Mouse (Mus musculus) testis, postnatal 10 days (tissue): Measurements from ENCODE around the gene Chrnb1.

Source experiments
- DNase-seq: peaks from one replicate; pipeline ENCODE4 v3.0.0; 2021; ENCODE audit warnings: low spot score

Gene Chrnb1

DNA sequence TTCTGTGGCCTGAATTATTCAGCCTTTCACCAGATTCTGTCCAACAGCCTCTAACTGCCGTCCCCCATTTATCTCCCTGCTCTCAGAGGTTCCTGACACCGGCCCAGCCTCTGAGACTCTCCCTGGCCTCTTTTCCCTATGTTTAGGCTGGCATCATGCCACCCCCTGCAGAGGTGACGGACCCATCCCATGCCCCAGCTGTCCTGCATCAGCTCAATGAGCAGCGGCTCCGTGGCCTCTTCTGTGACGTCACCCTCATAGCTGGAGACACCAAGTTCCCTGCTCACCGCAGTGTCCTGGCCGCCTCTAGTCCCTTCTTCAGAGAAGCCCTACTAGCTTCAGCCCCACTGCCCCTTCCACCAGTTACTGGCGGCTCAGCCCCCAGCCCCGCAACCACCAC, 20.0 kb downstream of the Chrnb1 start:
- DNase-seq: no peak

DNA sequence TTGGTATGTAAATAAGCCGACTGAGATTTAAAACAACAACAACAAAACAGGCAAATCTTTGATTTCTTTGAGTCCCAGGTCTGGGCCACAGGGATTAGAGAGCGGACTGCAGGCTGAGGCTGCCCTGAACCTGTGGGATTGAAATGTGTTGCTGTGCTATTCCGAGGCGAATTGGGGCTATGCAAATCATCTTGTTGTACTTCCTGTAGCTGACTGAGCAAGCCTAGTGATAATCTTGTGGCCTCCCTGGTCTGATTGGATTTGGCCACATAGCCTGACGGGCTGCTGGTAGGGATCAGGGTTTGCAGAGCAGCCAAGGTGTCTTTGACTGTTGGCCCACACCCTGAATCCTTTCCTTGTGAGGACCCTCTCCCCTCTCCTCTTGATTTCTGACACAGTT, 20.8 kb downstream of the Chrnb1 start:
- DNase-seq: no peak

DNA sequence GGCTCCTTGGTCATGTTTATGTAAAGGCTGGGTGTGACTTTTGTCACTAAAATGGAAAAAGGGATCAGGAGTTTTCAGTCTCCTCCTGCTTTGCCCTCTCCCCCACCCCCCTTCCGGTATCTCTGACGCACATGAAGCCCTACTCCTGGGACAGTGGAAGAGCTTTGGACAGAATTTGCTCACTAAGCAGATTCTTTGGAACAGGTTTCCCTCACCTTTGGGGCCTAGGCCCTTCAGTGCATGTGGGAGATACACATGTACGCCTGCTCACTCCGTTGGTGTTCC, 28.2 kb downstream of the Chrnb1 start:
- DNase-seq: no peak

DNA sequence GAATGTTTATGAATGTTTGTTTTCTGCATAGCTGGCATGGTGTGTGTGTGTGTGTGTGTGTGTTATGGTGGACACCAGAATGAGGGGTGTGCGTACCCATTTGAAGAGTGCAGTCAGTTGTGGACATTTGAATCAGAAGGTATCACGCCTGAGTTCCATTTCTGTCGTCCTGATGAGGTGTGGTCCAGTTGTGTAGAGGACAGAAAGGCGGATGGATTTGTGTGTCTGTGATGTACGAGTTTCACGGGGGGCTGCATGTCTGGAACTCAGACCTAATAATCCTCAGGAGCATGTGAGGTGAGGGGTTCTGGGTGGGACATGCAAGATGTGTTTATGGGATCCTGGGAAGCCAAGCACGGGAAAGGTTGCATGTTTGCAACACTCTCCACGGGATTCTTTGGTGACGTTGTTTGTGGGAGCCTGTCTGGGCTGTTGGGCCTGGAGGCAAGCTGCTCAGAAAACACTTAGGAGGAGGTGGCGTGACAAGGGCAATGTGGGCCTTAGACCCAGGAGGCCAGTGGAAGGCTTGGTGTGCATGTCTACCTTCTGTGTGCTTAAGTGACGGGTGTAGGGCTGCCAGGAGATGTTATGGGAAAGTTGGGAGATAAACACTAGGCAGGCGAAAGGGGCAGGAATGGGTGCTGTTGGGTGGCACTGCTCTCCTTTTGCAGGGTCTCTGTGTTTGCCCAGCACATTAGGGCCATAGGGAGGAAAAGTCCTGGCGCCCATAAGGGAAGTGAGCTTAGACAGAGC, 28.7 kb downstream of the Chrnb1 start:
- DNase-seq: no peak

DNA sequence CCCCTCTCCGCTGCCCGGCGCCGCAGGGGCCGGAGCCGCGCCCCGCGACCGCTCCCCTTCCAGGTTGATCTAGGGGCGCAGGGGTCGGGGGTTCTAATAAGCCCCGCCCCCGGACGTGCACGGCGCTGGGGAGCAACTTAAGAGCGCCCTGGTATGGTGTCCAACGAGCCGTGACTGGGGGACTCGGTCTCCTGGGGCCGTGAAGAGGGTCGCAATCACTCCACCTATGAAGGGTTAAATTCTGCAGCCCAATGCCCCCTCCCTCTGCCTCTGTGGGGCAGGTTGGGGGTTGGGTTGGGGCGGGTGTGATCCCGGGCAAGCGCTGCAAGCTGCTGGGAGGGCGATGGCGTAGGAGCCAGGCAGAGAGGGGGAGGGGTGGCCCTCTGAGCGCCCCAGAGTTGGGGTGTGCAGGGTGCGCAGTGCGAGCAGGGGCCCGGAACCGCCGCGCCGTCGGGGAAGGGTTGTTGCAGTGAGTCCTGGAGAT, 29.6 kb downstream of the Chrnb1 start:
- peak; percentile 82 for DNase-seq

DNA sequence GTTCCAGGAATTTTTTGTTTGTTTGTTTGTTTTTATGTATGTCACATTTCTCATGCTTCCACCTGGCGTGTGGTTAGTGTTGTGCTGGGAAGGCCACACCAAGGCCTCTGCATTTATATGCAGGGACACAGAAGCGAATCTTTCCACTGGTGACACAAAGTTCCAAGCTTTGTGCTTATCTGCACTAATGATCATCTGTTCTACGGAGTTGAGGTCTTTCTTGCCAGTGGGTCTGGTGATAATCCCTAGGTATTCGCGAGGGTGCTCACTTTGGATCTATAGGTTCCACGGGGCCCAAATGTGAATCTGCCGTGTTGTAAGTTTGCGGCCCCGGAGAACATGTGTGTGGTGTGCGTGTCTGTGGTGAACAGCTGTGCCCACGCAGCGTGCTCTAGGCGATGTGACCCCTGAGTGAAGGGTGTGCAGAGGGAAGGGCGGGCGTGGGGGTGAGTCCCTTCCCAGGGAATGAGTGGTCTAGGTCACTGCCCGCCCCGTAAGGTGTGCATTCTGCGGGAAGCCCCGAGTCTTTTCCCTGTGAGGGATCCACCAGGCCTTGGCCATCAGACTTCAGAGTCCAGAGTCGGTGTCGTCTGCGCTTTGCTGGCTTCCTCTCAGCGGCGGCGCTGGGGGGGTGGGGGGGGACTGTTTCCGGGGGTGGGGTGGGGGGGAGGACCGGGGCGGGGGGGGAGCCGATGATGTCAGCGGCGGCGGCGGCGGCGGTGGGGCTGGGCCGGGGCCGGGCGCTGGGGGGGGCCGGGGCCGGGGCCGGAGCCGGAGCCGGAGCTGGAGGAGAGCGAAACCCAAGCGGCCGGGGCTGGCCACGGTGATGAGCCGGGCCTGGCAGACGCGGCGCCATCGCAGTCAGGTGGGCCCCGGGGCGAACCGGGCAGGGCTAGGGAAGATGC, 30.3 kb downstream of the Chrnb1 start, which contains the start of gene Zbtb4:
Zbtb4 (plus strand) TSS at position 692 of the 905 bp plus-strand sequence.
- DNase-seq: peak; percentile 63

DNA sequence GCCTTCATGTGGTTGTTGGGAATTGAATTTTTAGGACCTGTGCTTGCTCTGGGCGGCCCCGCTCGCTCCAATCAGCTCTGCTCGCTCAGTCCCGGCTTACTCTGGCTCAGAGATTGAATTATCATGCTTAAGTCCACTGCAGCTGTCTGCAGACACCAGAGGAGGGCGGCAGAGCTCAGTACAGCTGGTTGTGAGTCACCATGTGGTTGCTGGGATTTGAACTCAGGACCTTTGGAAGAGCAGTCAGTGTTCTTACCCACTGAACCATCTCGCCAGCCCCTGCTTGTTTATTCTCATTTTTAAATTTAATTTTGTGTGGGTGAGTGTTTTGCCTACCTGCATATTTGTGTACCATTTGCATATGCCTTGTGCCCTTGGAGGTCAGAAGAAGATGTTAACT, 32.2 kb downstream of the Chrnb1 start:
- no peak for DNase-seq

DNA sequence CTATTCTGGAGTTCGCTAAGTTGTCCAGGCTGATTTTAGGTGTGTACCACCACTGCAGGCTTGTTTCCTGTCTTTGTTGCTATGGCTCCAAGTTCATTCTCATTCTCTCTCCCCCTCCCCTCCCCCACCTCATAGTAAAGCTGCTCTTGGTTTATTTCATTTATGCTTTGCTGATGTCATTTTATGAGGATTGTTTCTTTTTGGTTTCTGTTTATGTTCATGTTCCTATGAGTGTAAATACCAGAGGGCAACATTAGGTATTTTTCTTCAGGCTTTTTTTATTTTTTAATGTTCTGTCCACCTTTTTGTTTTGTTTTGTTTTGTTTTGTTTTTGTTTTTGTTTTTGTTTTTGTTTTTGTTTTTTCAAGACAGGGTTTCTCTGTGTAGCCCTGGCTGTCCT, 33.9 kb downstream of the Chrnb1 start, which contains the start of gene Slc35g3:
Slc35g3 (minus strand) TSS at position 101 of the 400 bp plus-strand sequence.
- no peak for DNase-seq

DNA sequence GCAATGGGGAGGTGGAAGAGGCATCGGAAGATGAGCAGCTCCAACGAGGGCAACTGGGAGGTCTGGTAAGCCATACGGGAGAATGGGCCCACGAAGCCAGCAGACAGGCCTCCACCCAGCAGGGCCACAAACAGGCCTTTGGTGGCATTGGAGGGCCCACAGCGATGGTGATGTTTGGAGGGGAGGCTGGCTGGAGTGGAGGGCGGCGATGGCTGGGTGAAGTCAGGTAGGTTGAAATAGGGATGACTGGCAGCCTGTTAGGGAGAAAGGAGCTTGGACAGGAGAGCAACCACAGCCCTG, 34.9 kb downstream of the Chrnb1 start:
- no peak for DNase-seq

DNA sequence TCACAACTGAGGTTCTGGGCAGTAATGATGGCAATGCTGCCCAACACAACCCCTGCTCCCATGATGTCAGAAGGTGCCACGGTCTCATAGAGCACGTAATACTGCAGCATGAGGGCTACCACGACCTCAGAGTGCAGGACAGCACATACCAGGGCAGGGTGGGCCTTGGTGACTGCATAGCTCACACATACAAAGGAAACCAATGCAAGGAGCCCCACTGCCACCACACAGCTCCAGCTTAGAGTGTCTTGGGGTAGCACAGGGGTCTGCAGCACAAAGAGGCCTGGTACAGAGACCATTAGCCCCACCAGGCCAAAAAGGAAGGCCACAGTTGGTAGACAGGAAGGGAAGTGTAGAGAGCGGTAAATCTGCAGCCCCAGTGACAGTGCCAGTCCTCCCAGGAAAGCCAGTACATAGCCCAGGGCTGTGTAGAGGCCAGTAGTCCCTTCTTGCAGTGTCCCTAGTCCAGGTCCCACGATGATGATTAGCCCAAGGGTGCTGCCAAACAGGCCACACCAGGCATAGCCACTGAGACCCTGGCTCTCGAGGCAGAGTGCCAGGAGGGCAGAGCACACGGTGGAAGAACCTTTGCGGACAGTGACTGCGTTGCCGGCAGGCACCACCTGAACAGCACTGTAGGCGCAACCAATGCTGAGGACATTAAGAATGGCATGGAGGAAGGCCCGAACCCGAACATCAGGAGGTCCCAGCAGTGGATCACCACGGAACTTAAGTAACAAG, 35.4 kb downstream of the Chrnb1 start:
- no peak for DNase-seq

DNA sequence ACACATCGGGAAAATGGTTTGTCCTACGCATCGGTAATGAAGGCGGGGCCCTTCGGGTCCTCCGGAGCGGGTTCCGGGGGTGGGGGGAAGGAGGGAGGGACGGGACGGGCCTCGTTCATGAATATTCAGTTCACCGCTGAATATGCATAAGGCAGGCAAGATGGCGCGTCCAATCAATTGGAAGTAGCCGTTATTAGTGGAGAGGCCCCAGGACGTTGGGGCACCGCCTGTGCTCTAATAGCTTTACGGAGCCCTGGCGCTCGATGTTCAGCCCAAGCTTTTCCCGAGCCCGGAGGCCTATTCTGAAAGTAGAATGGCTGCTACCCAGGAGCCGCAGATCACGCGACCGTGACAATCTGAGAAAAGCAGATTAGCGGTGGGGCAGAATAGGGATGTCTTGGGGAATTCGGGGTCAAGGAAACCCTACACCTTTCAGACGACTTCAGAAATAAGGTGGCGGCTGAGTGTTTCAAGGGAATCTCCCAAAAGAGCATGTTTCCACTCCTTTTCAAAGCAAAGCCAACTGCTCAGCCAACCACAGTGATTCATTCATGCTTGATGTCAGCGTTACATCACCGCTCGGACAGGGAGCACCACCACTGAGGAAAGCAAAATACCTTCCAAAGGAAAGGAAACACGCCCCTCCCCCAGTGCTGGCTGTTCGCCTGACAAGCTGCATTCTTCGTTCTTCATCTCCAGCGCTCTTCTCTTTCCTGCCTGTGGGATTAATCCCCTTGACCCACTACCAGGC, 36.6 kb downstream of the Chrnb1 start:
- peak; percentile 86 for DNase-seq

DNA sequence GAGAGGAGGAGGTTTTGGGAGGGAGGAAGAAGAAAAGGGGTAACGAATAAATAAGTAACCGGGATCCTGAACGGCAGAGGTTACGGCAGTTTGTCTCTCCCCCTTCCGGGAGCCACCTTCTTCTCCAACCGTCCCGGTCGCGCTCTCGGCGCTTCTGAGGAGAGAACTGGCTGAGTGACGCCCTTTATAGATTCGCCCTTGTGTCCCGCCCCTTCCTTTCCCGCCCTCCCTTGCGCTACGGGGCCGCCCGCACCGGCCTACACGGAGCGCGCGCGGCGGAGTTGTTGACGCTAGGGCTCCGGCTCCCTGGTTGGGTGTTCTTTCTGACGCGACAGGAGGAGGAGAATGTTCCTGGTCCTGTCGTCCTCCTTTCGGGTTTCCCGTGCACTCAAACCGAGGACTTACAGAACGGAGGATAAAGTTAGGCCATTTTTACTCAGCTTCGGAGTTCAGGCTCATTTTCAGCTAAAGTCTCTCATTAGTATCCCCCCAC, 37.2 kb downstream of the Chrnb1 start, which contains the start of gene Polr2a:
Polr2a (minus strand) TSS at position 160 of the 493 bp plus-strand sequence.
- DNase-seq: peak; percentile 98

DNA sequence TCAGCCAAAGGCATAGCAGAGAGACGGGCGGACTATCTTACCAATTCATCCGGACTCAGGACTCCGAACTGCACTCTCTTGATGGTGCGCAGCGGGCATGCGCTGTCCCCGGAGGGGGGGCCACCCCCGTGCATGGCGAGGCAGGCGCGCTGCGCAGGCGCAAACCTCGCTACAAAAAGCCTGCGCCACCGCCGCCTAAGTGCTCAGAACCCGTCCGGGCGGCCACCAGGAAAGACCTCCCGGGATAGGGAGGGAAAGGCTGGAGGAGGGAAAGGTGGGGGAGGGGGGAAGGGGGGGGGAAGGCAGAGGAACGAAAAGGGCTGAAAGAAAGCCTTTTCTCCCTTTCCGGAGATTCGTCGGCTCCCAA, 37.7 kb downstream of the Chrnb1 start:
- peak; percentile 98 for DNase-seq

DNA sequence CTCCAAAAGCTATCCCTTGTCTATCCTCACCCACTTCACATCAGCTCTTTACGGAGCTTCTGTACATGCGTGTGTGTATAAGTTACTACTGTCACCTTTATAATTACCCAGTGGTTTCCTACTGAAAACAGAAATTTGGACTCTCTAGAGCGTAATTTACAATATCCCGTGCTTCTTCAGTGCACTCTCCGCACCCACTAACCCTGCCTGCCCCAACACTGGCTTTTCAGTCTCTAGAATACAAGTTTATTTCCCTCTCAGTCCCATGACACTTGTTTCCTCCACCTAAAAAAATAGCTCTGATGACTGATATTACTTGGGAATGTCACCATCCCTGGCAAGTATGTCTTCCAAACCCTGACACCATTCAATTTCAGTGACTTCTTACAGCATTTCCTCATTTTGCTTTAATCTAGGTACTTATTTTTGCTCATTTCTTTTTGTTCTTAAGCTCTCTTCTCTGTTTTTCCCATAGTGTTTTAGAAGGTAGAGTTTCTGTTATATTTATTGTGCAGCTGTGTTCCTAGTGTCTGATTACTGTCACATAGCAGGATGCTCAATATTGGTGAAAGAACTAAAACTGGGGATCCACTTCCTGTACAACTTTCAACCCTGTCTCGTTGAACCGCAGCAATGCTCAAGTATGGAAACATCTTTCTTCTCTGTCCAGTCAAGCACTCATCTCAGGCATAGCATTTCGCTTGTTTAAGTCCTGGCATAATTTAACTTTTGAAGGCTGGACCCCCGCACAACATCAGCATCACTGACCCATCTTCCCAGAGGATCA, 38.2 kb downstream of the Chrnb1 start:
- DNase-seq: no peak

DNA sequence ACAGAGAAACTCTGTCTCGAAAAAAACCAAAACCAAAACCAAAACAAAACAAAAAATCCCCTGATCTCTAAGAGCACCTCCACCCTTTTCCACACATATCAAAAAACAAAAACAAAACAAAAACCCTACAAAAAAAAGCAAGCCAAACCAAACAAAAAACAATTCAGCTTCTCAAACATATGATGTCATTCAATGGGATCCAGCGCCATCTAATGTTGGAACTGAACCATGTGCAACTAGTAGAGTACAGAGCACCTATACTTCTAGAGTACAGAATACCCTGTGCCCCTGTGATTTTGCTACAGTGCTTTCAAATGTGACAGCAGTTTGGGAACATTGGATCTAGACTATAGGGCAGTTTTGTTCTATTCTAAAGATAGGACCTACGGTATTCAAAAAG, 41.0 kb downstream of the Chrnb1 start:
- no peak for DNase-seq

DNA sequence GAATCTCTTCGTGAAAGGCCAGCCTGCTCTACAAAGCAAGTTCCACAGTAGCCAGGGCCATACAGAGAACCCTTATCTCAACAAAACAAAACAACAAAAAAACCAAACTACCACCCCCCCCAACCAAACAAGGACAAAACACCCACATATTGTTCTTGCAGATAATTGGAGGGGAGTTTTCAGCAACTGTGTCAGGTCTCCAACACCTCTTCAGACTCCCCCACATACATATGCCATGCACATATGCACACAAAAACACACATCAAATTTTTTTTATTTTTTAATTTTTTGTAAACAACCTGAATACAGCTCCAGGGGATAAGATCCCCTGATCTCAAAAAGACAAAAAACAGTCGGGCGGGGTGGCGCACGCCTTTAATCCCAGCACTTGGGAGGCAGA, 41.5 kb downstream of the Chrnb1 start:
- DNase-seq: no peak

DNA sequence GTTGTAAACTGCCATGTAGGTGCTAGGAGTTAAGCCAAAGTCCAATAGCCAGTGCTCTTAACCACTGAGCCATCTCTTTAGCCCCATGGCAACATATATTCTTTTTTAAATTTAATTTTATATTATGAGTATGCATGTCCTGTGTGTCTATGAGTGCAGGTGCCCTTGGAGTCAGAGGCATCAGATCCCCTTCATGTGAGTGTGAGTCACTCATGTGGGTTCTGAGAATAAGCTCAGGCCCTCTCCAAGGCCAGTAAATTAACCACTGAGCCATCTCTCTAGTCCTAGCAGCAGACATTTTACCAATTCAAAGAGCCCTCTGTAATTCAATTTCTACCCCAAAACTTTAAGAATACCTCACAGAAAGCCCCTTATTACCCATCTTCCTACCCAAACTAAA, 43.1 kb downstream of the Chrnb1 start:
- DNase-seq: no peak

DNA sequence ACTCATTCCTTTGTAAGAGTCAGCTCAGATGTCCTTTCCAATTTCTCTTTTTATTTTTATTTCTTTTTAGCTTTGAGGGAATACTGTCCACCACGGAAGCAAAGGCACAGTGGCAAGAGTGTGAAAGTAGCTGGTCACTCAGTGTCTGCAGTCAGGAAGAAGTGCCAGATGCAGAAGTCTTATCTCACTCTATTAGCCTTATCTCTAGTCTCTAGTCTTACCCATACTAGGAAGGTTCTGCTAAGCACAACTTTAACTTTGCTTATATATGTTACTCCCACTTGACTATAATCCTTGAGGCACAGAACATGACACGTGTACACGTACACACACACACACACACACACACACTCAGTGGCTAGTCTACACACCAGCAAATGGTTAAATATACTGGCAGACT, 44.1 kb downstream of the Chrnb1 start:
- DNase-seq: no peak
